Mouse (Mus musculus): ENCODE data around the gene 2010111I01Rik.

Gene 2010111I01Rik

DNA sequence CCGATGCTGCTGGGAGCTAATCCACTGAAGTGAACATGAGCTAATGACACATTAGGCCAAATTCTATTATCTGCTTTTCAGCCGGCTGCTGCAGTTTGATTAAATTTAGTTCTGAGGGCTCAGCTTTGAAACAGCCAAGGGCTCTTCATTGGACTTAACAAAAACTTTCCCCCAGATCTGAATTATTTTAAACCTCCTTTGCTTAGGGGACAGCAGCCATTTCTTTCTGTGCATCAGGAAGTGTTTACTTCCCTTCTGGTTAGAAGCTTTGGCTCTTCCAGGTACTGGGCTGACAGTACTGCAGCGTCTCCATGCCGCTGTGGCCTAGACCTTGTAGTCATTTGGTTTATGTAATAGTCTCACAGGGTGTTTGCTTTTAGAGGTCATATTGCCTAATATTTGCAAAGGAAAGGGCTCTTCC lies 149.2 kb downstream of the 2010111I01Rik start:
- DNase-seq (ENCODE audit: low spot score), result no peak

DNA sequence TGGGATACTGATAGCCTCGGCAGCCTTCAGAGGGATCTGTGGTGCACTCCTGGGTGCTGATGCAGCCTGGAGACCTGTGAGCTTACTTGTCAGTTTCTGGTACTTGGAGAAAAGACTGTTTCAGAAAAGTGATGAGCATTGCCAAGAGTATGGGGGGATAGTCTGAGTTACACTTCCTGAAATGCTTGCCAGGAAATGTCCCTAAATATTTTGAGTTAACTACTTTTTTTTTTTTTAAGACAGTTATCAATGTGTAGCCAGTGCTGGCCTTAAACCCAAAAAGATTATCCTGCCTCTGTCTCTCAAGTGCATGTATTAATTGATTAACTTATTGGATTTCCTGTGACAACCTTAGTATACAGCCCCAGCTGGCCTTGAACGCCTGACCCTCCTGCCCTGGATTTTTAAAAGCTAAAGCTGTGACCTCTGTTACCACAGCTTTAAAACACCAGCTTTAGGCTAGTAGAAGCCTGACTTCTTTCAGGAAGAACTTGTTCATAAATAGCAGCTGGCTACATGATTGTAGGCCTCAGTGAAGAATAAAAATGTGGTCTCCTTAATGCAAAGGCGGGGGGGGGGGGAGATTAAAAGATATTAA lies 150.6 kb downstream of the 2010111I01Rik start:
- DNase-seq (ENCODE audit: low spot score), result no peak

DNA sequence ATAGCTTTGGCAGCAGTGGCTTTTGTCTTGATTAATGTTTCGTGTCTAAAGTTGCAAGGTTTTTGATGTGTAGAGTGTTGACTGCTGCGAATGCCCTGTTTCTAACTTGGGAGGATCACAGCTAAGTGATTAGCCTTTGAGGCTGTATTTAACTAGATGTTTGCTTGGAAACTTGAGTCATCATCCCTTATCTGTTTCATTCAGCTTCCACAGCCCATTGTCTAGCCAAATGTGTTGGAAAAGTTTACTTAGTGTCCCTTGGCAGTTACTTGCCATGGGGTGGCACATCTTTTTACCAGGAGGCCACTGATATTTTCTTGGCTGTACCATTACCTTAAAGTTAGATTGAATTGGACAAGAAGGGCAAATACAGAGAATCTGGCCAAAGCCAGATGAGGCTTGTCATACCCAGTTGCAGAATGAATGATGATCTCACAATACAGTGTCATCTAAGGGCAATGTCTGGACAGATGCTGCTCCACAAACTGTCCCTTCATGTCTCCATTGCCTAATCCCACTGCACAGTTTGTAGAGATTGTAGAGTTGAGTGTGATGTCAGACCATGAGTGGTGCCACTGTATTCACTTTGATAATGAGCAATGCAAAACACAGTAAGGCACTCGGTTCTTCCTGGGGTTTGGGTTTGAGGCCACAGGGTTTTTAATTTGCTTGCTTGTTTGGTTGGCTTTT lies 152.9 kb downstream of the 2010111I01Rik start:
- DNase-seq (ENCODE audit: low spot score), result no peak

DNA sequence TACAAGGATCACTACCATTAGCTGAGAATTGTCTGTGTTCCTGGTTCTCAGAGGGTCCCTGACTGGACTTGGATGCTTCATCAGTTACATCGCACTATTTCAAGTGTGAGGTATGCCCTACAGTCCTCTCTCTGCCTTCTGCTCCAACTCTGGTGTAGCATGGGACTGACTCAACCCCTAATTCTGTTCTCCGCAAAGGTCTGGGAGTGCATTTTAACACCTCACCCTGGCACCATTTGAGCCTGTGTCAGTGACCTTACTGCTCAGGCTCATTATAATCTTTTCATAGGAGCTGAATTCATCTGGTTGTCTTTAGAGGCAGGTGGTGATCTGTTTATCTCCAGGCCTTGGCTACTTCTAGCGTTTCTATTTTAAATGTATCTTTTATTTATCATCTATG lies 154.0 kb downstream of the 2010111I01Rik start:
- no peak for DNase-seq (ENCODE audit: low spot score)

DNA sequence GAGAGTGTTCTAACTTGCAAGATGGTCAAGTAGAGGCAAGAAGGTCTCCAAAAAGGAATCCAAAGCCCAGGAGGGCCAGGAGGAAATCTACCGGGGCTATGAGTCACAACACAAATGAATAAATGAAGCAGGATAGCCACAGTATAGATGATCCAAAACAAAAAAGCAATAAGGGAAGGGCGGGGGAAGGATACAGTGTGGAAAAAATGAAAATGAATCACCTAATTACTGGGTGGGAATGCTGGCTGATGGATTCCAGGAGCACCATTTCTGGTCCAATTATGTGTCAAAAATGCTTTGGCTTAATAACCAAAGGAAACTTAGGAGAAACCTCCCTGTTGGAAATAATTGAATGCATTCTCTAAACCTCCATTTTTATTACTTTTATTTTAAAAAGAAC lies 155.6 kb downstream of the 2010111I01Rik start:
- DNase-seq (ENCODE audit: low spot score), result no peak

DNA sequence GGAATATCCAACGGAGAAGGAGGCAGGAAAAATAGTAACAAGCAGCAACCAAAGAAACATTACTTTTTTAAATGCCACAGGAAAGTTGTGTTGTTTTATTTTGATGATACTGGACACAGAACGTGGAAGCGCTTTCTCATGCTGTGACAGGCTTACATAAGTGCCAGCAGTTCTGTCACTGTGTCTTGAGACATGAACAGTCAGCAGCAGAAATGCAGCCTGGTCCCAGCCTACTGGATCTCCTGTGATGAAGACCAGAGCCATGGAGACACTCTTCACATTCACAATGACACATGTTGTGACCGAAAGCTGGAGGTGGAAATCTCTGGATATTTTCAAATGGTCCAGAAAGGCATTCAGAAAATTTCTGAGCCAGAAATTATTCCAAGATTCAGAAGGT lies 157.1 kb downstream of the 2010111I01Rik start:
- no peak for DNase-seq (ENCODE audit: low spot score)

DNA sequence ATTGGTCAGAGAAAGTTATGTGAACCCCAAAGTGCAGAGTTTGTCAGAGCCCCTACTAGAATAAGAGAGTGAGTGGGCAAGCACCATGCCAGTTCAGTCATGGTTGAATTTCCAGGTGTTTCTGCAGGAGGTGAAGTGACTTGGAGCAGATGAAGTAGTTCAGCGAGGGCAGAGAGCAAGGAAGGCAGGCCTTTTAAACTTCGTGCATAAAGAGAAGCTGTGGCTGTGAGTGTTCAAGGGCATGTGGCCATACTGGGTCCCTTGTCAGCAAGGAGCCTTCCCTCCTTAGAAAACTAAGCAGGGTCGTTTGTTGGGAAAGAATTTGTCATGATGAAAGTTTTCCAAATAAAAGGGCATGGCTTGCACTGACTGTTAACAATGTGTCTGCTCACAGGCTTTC lies 161.5 kb downstream of the 2010111I01Rik start:
- no peak for DNase-seq (ENCODE audit: low spot score)

DNA sequence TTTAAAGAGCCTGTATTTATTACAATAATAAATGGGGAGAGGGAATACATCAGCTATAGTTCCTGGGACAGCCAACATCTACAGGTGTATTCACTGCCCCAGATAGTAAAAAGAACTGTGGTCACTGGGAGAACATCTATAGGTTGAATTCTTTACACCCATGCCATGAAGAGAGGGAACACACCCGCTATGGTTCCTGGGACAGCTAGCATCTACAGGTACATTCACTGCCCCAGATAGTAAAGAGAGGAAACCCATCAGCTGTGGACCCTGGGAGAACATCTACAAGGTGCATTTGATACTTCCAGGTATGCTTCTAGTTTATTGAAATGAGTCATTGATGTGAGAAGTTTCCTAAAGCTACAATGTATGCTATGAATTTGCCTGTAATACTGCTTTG lies 162.8 kb downstream of the 2010111I01Rik start:
- DNase-seq (ENCODE audit: low spot score), result no peak

DNA sequence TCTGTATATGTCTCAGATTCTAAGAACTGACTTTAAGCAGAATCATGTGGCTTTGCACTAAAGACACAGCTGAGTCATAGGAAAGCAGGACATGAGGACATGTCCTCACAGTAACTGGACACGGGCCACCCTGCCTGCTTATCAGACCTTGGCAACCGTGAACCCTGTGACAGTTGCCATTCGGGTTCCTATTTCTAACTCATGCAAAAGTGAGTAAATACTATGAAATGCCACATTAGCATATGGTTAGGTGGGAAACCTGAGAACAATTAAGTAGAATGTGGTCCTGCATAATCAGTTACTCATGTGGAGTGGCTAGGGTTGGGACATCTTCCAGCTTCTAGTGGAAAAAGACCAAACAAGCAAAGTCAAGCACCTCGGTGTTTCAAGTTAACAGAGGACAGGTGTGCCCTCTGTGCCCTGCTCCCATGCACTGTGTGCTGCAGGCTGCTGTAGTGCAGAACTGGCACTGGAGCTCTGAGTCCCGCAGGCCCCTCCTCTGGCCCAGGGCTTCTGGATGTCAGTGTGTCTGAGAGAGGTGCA lies 170.3 kb downstream of the 2010111I01Rik start:
- no peak for DNase-seq (ENCODE audit: low spot score)

DNA sequence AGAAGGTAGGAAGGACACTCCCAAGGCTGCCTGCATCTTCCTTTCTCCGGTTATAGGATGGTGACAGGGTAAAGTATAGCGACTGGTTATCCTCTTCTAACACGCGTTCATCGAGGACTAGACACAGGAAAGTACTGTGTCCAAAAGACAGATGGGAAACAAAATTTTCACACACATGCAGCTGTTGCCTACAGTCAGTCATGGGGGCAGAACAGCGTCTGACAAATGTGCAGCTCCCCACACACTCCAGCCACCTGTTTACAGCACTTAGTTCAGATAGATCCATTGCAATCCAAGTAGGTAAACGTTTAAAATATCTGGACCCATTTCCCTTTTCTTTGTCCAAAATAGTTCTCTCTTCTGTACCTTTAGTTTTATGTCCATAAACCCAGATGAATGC lies 171.3 kb downstream of the 2010111I01Rik start:
- DNase-seq (ENCODE audit: low spot score), result no peak

DNA sequence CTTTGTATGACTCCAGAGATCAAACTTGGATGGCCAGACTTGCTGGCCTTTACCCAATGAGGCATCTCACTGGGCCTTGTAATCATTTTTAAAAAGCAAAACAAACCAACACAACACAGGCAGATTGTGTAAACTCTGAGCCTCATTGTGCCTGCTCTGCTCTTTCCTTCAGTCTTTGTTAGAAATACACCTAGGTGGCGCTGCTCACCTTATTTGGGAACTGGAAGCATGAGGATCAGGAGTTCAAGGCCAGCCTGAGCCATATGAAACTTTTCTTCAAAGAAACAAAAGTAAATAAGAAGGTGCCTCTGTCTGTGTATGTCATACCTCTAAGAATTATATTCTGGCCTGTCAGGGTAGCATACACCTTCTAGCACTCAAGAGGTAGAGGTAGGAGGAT lies 172.1 kb downstream of the 2010111I01Rik start:
- no peak for DNase-seq (ENCODE audit: low spot score)

DNA sequence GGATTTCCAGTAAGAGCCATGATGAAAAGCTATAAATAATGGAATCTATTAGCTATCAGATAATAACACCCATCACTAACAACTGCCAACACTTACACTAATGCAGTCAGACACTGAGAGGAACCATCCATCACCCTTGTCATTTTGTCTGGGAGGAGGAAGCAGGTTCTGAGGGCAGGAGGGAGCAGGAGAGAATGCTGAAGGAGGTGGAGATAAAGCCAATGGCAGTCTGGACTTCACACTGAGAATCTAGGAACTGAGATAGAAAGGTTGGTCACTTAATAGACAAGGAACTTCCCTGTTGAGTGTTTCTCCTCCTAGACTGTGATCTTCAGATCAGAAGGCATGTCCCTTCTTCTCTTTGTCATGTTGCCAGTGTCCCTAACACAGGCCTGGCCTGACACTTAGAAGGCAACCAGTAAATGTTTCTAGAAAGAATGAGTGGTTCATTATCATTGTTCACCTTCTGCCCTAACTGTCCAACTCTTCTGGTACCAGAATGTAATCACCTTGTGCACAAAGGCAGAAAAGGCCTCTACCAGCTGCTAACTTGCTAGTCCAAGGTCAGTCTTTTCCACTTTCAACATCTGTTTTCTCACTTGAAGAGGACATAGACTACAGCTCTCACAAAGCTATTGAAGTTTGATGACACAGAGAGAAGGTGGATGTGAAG lies 173.8 kb downstream of the 2010111I01Rik start:
- no peak for DNase-seq (ENCODE audit: low spot score)

DNA sequence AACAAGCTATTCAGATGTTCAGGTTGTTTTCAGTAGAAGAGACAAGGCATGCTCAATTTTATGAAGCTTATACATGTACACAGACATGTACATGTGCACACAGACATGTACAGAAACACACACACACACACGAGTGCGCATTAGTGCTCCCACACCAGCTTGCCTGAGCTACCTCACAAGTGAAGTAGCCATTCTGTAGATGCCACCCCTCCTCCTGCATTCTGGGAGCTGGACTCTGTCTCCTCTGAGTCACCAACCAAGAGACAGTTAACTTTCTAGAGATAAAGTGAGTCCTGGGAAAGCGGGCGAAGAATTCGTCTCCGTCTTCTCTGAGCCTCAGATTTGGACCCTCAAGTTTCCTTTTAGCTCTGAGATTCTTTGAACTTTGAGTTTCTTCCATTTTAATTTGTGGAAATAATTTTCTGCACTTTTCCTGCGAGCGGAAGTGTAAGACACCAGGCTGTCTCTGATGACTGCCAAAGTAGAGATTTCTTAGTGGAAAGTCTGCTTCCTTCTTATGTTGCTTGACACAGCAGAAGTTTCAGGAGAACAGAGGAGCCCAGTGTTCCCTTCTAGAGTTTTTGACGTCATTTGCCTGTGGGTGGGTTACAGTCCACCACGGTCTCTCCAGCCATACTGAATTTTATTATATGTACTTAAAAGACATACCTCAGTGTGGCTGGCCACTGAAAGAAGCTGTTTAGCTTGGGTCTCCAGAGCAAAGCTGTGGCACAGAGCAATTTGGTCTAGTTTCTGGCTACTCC lies 175.0 kb downstream of the 2010111I01Rik start:
- DNase-seq (ENCODE audit: low spot score), result no peak

DNA sequence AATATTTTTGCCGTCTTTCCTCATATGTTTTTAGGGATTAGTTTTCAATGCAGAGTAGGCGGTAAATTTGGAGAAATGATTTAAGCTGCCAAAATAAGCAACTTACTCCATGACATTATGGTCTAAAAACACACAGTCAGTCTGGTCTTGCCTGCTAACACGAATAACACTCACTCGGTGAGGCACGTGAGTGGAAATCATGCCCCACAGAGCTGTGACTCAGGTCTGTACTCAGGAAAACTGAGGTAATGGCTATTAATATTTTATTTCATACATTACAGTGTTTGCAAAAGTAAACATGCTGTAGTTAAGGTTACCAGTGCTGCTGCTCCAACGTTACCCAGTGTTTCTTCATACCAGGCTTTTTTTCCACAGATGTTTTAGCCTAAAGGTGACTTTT lies 176.1 kb downstream of the 2010111I01Rik start:
- DNase-seq (ENCODE audit: low spot score), result no peak

DNA sequence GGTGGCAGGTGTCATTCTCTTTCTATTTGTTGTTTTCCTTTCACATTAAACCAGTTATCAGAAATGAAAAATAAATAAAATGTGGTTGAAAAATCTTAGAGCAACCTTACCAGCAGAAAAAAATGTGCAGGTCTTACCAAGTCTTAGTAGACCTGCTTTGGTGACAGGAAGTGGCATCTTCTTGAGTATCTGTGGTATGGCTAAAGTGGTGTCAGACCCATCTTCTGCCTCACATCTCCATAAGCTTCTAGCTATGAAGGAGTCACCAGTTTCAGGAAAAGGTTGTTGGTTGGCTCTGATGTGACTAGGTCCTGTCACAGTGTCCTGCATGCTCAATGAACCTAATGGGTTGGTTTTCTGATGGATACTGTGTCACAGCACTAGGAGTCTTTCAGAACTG lies 176.6 kb downstream of the 2010111I01Rik start:
- DNase-seq (ENCODE audit: low spot score), result no peak

DNA sequence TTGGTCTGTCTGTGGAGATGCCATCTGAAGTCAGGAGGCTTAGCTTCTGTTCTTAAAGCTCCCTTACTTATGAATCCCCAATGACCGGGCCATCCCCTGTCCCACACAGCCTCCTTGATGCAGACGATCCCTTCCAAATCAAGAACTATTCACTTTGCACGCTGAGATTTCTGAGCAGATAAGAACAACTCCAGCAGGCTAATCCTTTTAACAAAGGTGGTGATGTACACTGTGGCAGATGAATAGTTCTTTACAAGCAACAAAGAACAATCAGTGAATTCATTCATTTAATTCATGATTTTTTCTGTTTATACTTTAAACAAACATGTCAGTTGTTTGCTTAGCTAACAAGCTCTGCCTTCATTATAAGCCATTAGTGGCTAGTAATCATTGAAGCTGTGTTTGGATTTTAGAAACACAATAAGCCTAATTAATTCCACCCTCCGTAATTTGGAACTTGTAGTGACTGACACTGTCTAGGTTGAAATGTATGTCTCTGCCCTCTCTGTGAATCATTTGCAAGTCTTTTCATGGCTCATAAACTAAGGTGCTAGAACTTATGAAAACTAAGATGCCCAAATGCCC lies 182.0 kb downstream of the 2010111I01Rik start:
- DNase-seq (ENCODE audit: low spot score), result no peak

DNA sequence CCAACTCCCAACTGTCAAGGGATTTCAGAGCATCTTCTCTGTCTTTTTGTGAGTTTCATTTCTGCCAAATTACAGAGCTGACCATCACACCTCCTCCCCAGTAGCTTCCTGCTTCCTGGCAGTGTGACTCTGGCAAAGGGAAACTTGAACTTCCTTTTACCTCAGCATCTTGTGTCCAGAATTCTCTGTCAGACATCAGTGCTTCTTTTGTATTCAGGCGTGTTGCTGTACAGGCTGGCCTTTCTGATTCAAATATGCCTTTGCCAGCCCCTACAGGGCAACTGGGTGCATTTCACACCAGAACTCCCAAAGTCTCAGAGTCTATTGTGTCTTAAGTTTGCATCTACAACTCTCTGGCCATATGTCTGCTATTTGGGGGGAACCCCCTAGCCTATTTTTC lies 183.5 kb downstream of the 2010111I01Rik start:
- DNase-seq (ENCODE audit: low spot score), result no peak

DNA sequence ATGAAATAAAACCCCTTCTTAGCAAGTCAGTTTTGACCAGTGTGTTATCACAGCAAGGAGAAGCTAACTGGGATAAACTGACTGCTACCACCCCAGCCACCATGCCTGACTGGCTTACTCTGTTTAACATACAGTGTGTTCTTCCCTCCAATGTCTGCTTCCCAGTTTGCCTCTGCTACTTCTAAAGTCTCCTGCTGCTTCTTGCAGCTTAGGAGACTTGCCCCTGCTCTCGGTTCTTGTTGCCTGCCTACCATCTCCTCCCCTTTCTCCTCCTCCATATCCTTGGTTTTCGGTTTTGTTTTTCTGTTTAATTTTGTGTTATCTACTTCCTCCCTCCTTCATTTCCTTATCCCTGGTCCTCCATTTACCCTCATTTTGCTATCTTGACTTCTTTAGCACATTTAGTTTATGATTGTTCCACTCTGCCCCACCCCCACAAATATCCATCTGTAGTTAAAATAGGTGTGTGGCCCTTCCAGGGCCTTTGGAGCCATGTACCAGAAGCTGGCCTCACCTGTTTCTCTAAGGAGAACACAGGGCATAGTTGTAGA lies 185.9 kb downstream of the 2010111I01Rik start:
- no peak for DNase-seq (ENCODE audit: low spot score)

DNA sequence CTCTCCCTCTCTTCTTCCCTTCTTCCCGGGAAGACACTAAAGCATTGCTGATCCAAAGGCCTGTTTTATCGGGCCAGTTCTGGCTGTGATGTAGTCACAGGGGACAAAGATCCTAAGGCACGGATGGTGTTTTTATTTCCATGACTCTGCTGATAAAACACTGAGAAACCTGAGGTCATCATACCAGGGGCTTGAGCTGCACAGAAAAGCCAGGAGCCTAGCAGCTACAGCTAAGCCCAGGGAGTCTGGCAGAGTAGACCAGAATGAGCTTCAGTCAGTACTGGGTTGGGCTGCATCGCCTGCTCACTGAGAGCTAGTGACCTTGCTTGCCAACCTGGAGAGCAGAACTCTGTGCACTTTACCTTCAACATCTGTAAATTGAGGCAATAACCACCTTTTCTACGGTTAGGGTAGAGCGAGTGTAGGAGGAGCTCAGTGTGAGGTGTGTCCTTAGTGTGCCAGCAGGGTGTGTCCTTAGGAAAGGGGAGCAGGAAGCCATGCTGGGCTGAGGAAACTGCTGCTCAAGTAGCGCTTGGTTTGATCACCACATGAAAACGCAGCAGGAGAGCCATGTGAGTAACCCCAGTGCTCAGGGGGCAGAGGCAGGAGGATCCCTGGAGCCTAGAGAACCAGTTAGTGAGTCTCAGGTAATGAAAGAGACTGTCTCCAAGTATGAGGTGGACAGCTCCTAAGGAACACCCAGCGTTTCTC lies 186.5 kb downstream of the 2010111I01Rik start:
- no peak for DNase-seq (ENCODE audit: low spot score)

DNA sequence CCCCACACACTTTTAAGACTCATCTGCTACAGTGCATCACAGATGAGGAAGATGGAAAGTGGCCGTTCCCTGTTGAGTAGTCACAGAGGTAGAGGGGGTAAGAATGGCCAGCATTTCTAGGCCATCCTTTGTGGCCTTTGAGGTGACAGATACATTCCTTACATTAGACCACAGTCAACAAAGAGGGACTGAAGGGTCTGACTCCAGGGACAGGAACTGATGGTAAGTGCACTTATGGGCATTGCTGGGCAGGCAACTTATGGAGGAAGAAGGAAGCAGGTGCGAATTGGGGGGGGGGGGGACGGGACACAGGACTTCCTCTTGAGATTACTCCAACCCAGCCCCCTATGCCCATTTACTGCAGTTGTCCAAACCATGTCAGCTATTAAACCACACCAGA lies 187.8 kb downstream of the 2010111I01Rik start:
- no peak for DNase-seq (ENCODE audit: low spot score)

DNA sequence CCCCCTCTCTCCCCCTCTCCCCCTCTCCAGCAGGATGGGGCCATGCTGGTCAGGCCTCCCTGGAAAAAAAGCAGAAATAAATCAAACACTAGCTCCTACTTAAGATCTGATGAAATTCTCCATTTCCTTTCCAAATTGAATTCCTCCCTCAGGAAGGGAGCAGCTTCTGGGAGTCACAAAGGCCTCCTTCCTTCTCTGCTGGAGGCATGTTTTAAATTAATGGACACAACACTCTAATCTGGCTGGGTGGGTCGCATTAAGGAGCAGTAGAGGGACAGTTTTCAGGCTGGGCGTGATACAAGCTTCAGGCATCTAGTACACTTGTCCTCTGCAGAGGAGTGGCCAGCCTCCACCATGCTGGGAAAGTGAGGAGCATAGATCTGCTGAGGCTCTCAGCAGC lies 188.7 kb downstream of the 2010111I01Rik start:
- DNase-seq (ENCODE audit: low spot score), result no peak
